Mouse (Mus musculus) hindbrain, postnatal 0 days (tissue): ENCODE data around the gene Tnip3. TPM values are rescaled to one million over a fixed set of nuclear protein-coding genes. Genes with fewer than 3 reads are reported as not detected.

ENCODE experiments used
- ATAC-seq: fragments of 200-750 bp; cut with Nextera tagmentation; 2 replicates; pipeline ENCODE4 v1.8.0; 2017; ENCODE audit warnings: mild to moderate bottlenecking, moderate TSS enrichment, moderate library complexity
- DNase-seq: peaks from one replicate; pipeline ENCODE4 v3.0.0-alpha.2; 2015; ENCODE audit warnings: low spot score
- H3K27ac ChIP-seq: fragments of 300-500 bp; sonication (generic); 2 replicates; pipeline ENCODE4 v1.5.1; 2014; ENCODE audit warnings: mild to moderate bottlenecking
- H3K27me3 ChIP-seq: fragments of 300-500 bp; sonication (generic); 2 replicates; pipeline ENCODE4 v1.6.1; 2014; ENCODE audit warnings: low read length, mixed read lengths; ENCODE audit not compliant: insufficient read depth
- H3K36me3 ChIP-seq: fragments of 300-500 bp; sonication (generic); 2 replicates; pipeline ENCODE4 v1.6.1; 2014; ENCODE audit warnings: low read length, mixed read lengths; ENCODE audit not compliant: insufficient read depth
- H3K4me1 ChIP-seq: fragments of 300-500 bp; sonication (generic); 2 replicates; pipeline ENCODE4 v1.6.1; 2014; ENCODE audit warnings: antibody characterized with exemption, low read length, mixed read lengths; ENCODE audit not compliant: insufficient read depth
- H3K4me2 ChIP-seq: fragments of 300-500 bp; sonication (generic); 2 replicates; pipeline ENCODE4 v1.6.1; 2014; ENCODE audit warnings: low read depth, mild to moderate bottlenecking, low read length, moderate library complexity, mixed read lengths
- H3K4me3 ChIP-seq: fragments of 300-500 bp; sonication (generic); 2 replicates; pipeline ENCODE4 v1.5.1; 2014; ENCODE audit warnings: low read length
- H3K9ac ChIP-seq: fragments of 300-500 bp; sonication (generic); replicated peaks from 2 replicates; pipeline ENCODE4 v1.6.1; 2014; ENCODE audit warnings: mild to moderate bottlenecking, low read length, moderate library complexity, mixed read lengths
- H3K9me3 ChIP-seq: fragments of 300-500 bp; sonication (generic); 2 replicates; pipeline ENCODE4 v1.6.1; 2016; ENCODE audit warnings: low read length, mixed read lengths
- CTCF ChIP-seq: IDR thresholded peaks from 2 replicates; pipeline ENCODE4 v1.5.1; 2016; ENCODE audit warnings: antibody characterized with exemption, control low read depth, low read depth
- WGBS: fragments of 180-500 bp; shearing (Covaris S2); extraction: QIAGEN DNeasy Blood & Tissue Kit; methylation state at CpG from one replicate; pipeline ENCODE4 v1.1.7; 2014; 5-methylcytosine and 5-hydroxymethylcytosine counted together
- polyA plus RNA-seq: library from polyadenylated mRNA; unstranded; fragments of >200 nt; fragmentation: Nextera tagmentation; extraction: Ambion mirVana; gene quantifications from 2 replicates; pipeline ENCODE4 v1.2.1, GENCODE M21; 2015
- total RNA-seq: library from RNA; depleted of rRNA; stranded (reverse); fragments of >200 nt; gene quantifications from 2 replicates; pipeline ENCODE4 v1.2.3, GENCODE M21; 2014; rRNA removed

The Tnip3 gene
- total and polyA plus RNA-seq, 2 experiments from 2014 or later, result not detected

DNA sequence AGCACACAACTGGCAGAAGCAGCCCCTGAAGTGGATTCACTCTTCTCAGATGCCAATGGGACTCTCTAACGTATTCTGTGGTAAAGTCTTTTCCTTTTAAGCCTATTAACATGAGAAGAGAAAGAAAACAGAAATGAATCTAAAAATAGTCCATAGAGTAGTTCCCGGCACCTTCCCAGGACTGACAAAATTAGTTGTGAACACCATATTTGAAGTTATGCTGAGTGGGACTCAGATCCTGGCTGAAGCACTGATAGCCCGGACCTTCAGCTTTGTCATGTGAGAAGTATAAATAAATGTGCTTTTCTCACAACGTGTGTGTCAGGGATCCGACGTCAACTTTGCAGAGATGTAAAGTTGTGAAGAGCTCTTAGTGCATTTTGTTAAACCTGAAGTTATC lies 138.9 kb downstream of the Tnip3 start:
- H3K36me3 ChIP-seq, result no peaks in the 10 kb centered on the region

DNA sequence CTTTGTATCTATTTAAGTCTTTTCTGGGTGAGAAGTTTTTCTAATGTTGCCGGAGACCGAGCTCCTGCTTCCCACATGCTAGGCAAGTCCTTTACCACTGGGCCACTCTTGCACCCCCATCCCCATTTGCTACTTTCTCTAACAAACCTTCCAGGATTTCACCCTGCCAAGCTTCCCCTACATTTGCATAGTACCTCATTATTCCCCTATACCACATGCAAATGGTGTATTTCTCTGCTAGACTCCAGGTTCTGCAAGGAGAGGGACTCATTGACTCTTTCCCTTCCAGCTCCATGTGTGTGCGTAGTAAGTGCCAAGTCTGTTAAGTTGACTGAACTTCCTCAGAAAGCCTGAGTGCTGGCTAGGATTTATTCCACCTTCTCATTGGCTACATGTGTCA lies 141.2 kb downstream of the Tnip3 start:
- Histone ChIP-seq H3K9ac (no peak overlapping the region), H3K36me3 (no peaks in the 10 kb centered on the region), H3K4me3 (no peak overlapping the region), H3K4me1 (no peaks in the 10 kb centered on the region), H3K9me3 (no peaks in the 10 kb centered on the region), H3K4me2 (no peak overlapping the region), H3K27me3 (no peaks in the 10 kb centered on the region), H3K27ac (no peak overlapping the region)
- ATAC-seq (no peak), DNase-seq (no peak)
- WGBS, result 66% methylated on average over 3 of the region's 3 CpGs
- no peak for TF ChIP-seq CTCF

More for the DNA sequence above, 138.9 kb downstream of the Tnip3 start:
- ATAC-seq (no peak), DNase-seq (no peak)
- Histone ChIP-seq H3K27ac (no peak overlapping the region), H3K4me3 (no peak overlapping the region), H3K27me3 (no peaks in the 10 kb centered on the region), H3K9me3 (no peaks in the 10 kb centered on the region), H3K4me2 (no peak overlapping the region), H3K4me1 (no peaks in the 10 kb centered on the region), H3K9ac (no peak overlapping the region)
- TF ChIP-seq CTCF, result no peak
- WGBS, result 79% methylated on average over 6 of the region's 6 CpGs

DNA sequence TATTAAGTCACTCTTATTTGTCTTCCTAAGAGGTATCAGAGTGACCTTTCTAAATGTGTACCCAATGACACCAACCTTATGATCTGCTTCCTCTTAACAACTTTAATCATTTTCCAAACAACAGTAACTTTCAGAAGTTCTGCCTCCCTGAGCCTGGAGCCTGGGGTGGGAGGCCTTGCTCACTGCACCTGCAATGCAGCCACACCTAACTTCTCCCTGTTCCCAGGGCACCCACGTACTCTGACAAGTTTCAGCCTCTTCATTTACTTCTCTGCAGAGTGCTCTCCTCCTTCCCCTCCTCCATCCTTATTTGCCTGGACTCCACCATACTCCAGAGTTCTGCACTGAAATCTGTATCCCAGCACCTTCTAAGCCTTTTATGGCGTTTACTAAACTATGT lies 144.9 kb downstream of the Tnip3 start:
- Histone ChIP-seq H3K4me2 (no peak overlapping the region), H3K27ac (no peak overlapping the region), H3K36me3 (no peaks in the 10 kb centered on the region), H3K4me3 (no peak overlapping the region), H3K27me3 (no peaks in the 10 kb centered on the region), H3K4me1 (peaks cover 3% of the 10 kb centered on the region; the same call in 1 of the 2 replicates), H3K9ac (no peak overlapping the region), H3K9me3 (no peaks in the 10 kb centered on the region)
- ATAC-seq, result no peak
- WGBS, result 53% methylated on average over 2 of the region's 2 CpGs
- DNase-seq, result no peak
- TF ChIP-seq CTCF, result no peak

DNA sequence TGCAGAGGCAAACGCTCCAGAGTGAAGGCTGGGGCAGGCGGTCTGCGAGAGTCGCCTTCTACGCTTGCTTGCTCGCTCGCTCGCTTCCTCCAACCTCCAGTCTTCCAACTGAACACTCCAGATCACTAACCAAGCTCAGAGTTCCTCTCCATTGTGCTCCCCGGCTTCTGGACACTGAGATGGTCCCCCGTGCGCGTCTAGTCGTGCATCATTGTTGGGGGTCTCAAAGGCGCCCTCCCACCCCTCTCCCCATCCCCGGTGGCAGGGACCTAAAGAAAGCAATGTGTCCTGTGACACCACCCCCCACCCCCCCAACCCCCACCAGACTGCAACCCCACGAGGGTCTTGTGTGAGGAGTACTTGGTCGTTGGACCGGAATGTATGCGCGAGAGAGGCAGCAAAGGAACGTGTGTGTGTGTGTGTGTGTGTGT lies 145.9 kb downstream of the Tnip3 start:
- 6% methylated on average over 21 of the region's 21 CpGs for WGBS
- no peak for TF ChIP-seq CTCF
- peak overlapping the region; percentile 11; the same call in 1 of the 2 replicates for H3K27ac ChIP-seq
- 0 out of 2 replicates have a peak overlapping the region, but pooled peaks have one; percentile 33 for H3K9ac ChIP-seq
- no peak; the same call in 1 of the 2 replicates for ATAC-seq
- H3K36me3 ChIP-seq, result no peaks in the 10 kb centered on the region
- no peaks in the 10 kb centered on the region for H3K27me3 ChIP-seq
- H3K4me3 ChIP-seq, result peak overlapping the region; percentile 48
- no peaks in the 10 kb centered on the region for H3K9me3 ChIP-seq
- H3K4me2 ChIP-seq, result peak overlapping the region; percentile 65
- peak; percentile 56 for DNase-seq
- peaks cover 3% of the 10 kb centered on the region; the same call in 1 of the 2 replicates for H3K4me1 ChIP-seq

DNA sequence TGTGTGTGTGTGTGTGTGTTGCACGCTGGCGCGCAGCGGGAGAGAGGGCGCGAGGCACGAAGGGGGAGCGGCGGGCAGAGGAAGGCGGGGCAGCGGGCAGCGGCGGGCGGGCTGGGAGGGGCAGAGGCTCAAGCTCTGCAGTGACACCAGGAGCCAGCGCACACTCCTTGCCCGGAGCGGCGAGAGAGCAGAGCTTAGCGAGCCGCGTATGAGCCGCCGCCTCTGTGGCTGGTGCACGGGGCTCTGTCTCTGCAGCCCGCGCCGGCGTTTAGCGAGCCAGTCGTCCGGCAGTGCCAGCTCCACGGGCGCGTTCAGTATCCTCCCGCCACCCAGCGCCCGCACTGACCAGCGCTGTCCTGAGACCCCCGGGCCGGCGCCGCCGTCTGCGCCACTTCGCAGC lies 146.3 kb downstream of the Tnip3 start, which contains the start of gene Ndnf:
Ndnf (plus strand) TSS at position 140 of the 400 bp plus-strand sequence.
- Histone ChIP-seq H3K27ac (peak within 1 kb of the TSS; percentile 17), H3K9me3 (no peaks in the 10 kb centered on the region), H3K4me2 (peak within 1 kb of the TSS; percentile 65), H3K4me1 (peaks cover 3% of the 10 kb centered on the region; the same call in 1 of the 2 replicates), H3K9ac (peak within 1 kb of the TSS; percentile 46), H3K27me3 (no peaks in the 10 kb centered on the region), H3K4me3 (peak within 1 kb of the TSS; percentile 48), H3K36me3 (no peaks in the 10 kb centered on the region)
- no peak for TF ChIP-seq CTCF
- WGBS, result under 1% methylated on average over 23 of the region's 45 CpGs
- ATAC-seq (peak; percentile 92), DNase-seq (peak; percentile 81)

DNA sequence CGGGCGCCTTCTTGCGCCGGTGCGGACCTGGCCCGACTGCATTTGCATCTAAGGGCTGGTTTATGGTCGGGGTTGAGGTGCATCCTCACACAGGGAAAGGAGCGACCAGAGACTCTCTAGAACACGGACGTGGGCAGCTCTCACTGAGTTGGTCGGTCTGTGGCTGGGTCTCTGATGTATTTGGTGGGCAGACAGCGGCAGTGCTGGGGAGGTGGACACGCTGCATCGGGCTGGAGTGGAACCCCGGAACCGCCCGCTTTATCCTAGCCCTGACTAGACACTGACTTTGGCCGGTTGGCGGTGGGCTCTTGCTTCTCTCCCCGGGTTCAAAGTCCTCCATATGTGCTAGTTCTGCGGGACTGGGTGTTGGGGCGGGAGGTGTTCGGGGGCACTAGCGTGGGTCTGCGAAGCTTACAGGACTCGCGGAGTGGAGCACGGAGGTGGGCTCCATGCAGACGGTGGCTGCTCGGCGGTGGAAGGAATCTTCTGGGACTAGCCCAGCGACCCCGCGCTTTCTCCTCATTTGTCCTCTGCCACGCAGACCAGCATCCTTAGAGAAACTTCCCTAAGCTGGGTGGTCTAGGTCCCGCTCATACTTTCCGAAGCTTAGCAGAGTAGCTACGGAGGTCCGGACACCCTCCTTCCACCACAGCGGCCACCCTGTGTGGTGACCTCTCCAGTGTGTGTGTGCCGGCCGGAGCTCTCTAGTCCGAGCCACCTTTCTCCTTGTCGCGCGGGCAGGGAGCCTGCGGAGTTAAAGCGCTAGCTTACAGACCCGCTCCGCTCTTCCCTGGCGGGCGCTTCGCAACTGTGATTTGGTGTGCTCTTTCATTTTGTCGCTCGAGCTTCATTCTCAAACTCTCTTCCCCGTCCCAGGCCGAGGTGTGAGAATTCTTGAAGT lies 147.3 kb downstream of the Tnip3 start:
- TF ChIP-seq CTCF, result no peak
- WGBS, result under 1% methylated on average over 57 of the region's 57 CpGs
- Histone ChIP-seq H3K9me3 (no peaks in the 10 kb centered on the region), H3K4me3 (peak overlapping the region; percentile 48), H3K4me1 (peaks cover 3% of the 10 kb centered on the region; the same call in 1 of the 2 replicates), H3K27me3 (no peaks in the 10 kb centered on the region), H3K27ac (peak overlapping the region; percentile 17), H3K4me2 (peak overlapping the region; percentile 65), H3K9ac (peak overlapping the region; percentile 46), H3K36me3 (no peaks in the 10 kb centered on the region)
- ATAC-seq (peak; percentile 45; the same call in 1 of the 2 replicates), DNase-seq (peak; percentile 46)

Other genes starting within 250 kb of the Tnip3 start
- gene C130060K24Rik, start 144.2 kb upstream of the Tnip3 start, total RNA-seq, result 4.4 and 8.2 TPM in 2 replicates
- 1.6 and 2.0 TPM in 2 replicates for gene C130060K24Rik, start 144.2 kb upstream of the Tnip3 start, polyA plus RNA-seq
- 86.2 and 89.6 TPM in 2 replicates for gene Ndnf, start 146.3 kb downstream of the Tnip3 start, total RNA-seq
- 10.4 and 14.8 TPM in 2 replicates for gene Ndnf, start 146.3 kb downstream of the Tnip3 start, polyA plus RNA-seq